Mouse (Mus musculus) erythroid progenitor cell, adult 5-6 weeks (primary cell): Measurements from ENCODE around the gene Slc25a3. TPM values are rescaled to one million over a fixed set of nuclear protein-coding genes. Genes with fewer than 3 reads are reported as not detected.

Source experiments
- ATAC-seq: replicated peaks from 2 replicates; pipeline ENCODE4 v1.8.0; 2016; ENCODE audit warnings: moderate number of reproducible peaks, mild to moderate bottlenecking, moderate TSS enrichment, inconsistent platforms; ENCODE audit not compliant: poor library complexity, low FRiP score, severe bottlenecking
- total RNA-seq, 2 experiments: library from RNA; stranded (forward) in 1 of 2; stranded (reverse) in 1 of 2; fragments of 150-400 nt in 1 of 2; fragments of 186-747, 209-891 nt in 1 of 2; gene quantifications; 2 replicates each; pipeline versions ENCODE4 v1.2.3 to v1.2.4; 2015 to 2017; ENCODE audit warnings: low replicate concordance in 2 of 2

The Slc25a3 gene
- total RNA-seq, 2 experiments from 2014 or later: 51.1 to 175 TPM

- ATAC-seq: no peak
Measured at GRCm38 (mm10) chr10:91143313-91144230, 19.7 kb upstream of the Slc25a3 start.

- ATAC-seq: no peak
Measured at GRCm38 (mm10) chr10:91142654-91143191, 18.9 kb upstream of the Slc25a3 start.

DNA sequence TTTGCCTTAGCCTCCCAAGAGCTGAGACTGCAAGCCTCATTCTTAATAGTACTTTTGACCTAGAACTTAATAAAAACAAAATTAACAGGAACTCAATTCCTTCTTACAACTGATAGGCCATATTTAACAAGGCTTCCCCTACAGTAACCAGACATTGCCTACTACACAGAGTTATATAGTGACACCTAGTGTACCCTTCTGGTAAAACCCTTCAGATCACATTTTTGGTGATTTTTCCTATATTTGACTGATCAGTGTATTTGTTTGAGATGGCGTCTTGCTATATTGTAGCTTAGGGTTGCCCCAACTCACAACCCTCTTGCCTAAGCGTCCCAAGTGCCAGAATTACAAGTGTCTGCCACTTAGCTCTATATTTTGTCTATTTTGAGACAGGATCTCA is 17.7 kb upstream of the Slc25a3 start:
- ATAC-seq: 0 out of 2 replicates have a peak, but pooled peaks have one; percentile 52

GRCm38 (mm10) chr10:91139148-91139766 is 15.4 kb upstream of the Slc25a3 start:
- ATAC-seq: no peak

DNA sequence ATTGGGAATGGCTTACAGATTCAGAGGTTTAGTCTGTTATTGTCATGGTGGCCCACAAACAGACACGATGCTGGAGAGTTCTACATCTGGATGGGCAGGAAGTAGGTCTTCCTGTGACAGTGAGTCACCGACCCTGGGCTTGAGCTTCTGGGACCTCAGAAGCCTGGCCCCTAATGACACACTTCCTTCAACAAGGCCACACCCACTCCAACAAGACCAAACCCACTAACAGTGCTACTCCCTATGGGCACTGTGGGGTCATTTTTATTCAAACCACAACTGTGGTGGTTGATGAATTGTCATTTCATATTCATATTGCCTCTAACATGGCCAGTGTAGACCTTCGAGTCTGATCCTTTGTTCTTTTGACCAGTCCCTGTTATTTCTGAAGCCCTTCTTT is 14.5 kb upstream of the Slc25a3 start:
- ATAC-seq: no peak

DNA sequence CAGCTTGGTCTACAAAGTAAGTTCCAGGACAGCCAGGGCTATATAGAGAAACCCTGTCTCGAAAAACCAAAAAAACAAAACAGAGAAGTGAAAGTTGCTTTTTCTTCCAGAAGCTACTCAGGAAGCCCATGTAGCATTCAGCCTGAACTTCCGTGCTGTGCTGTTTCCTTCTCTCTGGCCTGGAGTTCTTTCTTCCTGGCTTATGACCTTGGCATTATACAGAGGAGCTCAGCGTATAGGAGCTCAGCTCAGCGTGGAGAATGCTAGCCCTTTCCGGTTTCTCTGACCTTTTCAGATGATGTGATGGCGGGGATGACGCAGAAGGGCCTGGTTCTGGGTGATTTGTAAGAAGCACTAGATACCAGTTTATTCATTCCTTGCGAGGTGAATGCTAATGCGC is 13.5 kb upstream of the Slc25a3 start:
- no peak for ATAC-seq

- no peak for ATAC-seq
Measured at GRCm38 (mm10) chr10:91135302-91135972, 11.6 kb upstream of the Slc25a3 start.

- ATAC-seq: no peak
Measured at GRCm38 (mm10) chr10:91131565-91131964, 7.7 kb upstream of the Slc25a3 start.

DNA sequence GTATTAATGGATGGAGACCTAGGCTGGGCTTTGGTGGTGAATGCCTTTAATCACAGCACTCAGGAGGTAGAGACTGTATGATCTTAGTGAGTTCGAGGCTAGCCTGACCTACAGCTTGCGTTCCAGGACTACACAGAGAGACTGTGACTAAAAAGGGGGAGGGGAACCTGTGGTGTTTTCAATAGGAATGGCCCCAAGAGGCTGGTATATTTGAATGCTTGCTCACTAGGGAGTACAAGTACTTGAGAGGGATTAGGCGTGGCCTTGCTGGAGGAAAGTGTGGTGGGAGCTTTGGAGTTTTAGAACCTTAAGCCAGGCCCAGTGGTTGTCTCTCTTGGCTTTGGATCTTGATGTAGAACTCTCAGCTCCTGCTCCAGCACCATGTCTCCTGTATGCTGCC is 6.9 kb upstream of the Slc25a3 start:
- no peak for ATAC-seq

DNA sequence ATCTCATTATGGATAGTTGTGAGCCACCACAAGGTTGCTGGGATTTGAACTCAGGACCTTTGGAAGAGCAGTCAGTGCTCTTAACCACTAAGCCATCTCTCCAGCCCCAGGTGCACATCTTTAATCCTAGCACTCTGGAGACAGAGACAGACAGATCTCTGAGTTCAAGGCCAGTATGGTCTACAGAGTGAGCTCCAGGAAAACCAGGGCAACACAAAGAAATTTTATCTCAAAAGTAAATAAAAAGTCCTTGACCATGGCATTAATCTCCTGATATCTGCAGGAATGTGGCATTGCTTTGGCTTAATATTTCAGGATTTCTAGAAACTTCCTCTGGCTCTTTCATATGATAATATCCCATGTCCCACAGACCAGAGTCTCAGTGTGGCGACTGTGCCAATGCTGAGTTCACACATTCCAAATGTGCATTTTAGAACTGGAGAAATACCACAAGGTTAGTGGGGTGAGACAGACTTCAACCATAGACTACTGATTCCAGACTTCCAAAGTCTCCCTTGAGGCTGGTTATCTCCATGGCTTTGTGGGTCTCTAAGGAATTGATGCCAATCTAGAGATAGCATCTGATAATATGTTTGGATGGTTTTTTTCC is 4.8 kb upstream of the Slc25a3 start:
- ATAC-seq: no peak

- ATAC-seq: no peak
Measured at GRCm38 (mm10) chr10:91127395-91127794, 3.5 kb upstream of the Slc25a3 start.

GRCm38 (mm10) chr10:91126618-91127355 is 2.9 kb upstream of the Slc25a3 start:
- ATAC-seq: no peak

DNA sequence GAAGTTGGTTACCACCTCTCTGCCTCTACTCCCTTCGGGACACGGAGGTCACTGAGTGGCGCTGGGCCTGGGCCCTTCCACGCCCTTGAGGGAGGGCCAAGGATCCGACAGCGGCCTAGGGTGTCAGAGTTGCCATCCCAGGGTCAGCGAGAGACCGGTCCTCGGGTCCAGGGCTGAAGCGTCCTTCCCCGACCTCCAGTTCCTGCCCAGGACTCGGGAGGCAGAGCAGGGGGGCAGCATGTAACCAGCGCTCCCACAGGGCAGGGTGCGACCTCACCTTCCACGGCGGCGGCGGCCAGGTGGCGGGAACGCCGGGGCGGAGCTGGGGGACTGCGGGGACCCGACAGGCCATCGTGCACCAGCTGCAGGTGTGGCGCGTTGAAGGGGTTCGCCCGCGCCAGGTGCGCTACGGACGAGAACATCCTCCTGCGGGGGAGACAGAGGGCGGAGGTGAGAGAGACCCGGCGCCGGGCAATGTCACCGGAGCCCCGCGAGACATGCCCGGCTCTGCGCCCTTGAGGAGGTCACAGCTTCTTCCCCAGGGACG is 505 bp downstream of the Slc25a3 start:
- ATAC-seq: peak; percentile 67

DNA sequence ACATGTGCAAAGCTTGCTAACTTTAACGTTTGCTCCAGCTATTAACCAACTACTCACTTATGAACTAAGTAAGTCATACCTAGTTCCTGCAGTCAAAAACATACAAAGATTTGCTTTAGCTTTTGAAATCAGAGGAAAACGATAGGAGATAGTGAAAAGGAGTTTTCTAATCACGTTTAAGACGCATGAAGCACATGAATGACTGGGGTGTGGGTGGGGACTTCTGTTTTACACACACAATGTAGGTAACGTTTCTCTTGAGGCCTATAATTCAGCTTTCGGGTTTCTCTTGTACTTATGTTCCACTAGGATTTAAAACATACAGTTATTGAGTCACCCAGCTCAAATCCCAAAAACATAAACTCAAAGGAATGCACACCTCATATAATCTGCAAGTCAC is 1.2 kb downstream of the Slc25a3 start:
- no peak for ATAC-seq

- ATAC-seq: no peak
Measured at GRCm38 (mm10) chr10:91116958-91117357, 6.9 kb downstream of the Slc25a3 start.

DNA sequence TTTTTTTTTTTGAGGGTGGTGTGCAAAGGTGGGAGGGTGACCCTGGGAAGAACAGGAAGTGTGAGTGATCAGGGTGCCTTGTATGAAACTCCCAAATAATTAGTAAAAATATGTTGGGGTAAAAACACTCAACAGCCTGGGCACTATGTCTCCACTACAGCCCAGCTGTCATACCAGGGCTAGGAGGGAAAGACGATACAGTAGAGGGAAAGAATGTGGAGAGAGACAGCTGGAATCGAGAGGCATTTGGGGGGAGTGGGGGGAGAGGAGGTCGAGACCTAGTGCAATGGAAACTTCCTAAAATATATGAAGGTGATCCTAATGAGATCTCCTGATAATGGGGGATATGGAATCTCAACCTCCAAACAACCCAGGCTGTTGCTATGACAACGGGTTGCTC is 14.0 kb downstream of the Slc25a3 start:
- no peak for ATAC-seq

GRCm38 (mm10) chr10:91105981-91106380 is 17.9 kb downstream of the Slc25a3 start:
- ATAC-seq: no peak

GRCm38 (mm10) chr10:91102799-91103590 is 20.9 kb downstream of the Slc25a3 start:
- no peak for ATAC-seq
